Mouse (Mus musculus) liver, postnatal 0 days (tissue): ENCODE results near the gene Smarcb1.

Source experiments
- CTCF ChIP-seq: sonication (generic); IDR thresholded peaks from 2 replicates; pipeline ENCODE4 v1.5.1; 2016; ENCODE audit warnings: antibody characterized with exemption, low read depth
- EP300 ChIP-seq: IDR thresholded peaks from 2 replicates; pipeline ENCODE4 v1.6.1; 2016; ENCODE audit warnings: antibody characterized with exemption, low read depth, mild to moderate bottlenecking

DNA sequence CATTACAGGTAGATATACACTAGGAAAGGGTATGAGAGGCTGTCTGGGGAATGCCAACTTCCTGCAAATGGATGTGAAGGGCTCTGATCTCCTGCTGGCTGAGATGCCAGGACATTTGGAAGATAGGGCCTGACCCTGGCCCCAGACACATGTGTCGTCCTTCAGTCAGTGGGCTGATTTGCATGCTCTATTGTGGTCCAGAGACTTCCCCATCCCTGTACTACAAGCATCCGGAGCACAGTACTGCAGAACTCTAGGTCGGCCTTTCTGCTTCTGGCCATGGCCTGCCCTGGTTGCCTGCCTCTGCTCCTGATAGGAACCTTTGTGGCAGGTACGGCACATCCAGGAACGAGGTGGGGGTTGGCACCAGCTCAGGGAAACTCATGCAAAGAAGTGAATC, 26.7 kb upstream of the Smarcb1 start:
- TF ChIP-seq CTCF (no peak), EP300 (no peak)
